Mouse (Mus musculus) adipose tissue, adult 10 weeks (tissue): Measurements from ENCODE around the gene Taf6l. TPM values are rescaled to one million over a fixed set of nuclear protein-coding genes. Genes with fewer than 3 reads are reported as not detected.

ENCODE experiments used
- polyA plus RNA-seq: library from polyadenylated mRNA; stranded (reverse); fragments of 350-450 nt; fragmentation: Illumina TruSeq; extraction: RNeasy Lipid Tissue Mini Kit (QIAGEN cat#74804); gene quantifications from one replicate; pipeline ENCODE4 v1.2.3, GENCODE M21; 2014; ENCODE audit warnings: low read depth, low replicate concordance

Taf6l gene
- polyA plus RNA-seq, result 12.1 TPM

GRCm38 (mm10) chr19:8786008-8786781 lies at the start of gene Taf6l:
Gene Taf6l (minus strand): TSS chr19:8786417.

GRCm38 (mm10) chr19:8829660-8830059 lies 43.4 kb upstream of the Taf6l start, which contains the start of gene AC129217.1:
Gene AC129217.1 (plus strand): TSS chr19:8829773.

GRCm38 (mm10) chr19:8819596-8820423 lies 33.6 kb upstream of the Taf6l start, which contains the start of gene Hnrnpul2:
Gene Hnrnpul2 (plus strand): TSS chr19:8820010.

GRCm38 (mm10) chr19:8818801-8819595 lies 32.8 kb upstream of the Taf6l start, which contains the start of gene Ttc9c:
Gene Ttc9c (minus strand): TSS chr19:8819333.

DNA sequence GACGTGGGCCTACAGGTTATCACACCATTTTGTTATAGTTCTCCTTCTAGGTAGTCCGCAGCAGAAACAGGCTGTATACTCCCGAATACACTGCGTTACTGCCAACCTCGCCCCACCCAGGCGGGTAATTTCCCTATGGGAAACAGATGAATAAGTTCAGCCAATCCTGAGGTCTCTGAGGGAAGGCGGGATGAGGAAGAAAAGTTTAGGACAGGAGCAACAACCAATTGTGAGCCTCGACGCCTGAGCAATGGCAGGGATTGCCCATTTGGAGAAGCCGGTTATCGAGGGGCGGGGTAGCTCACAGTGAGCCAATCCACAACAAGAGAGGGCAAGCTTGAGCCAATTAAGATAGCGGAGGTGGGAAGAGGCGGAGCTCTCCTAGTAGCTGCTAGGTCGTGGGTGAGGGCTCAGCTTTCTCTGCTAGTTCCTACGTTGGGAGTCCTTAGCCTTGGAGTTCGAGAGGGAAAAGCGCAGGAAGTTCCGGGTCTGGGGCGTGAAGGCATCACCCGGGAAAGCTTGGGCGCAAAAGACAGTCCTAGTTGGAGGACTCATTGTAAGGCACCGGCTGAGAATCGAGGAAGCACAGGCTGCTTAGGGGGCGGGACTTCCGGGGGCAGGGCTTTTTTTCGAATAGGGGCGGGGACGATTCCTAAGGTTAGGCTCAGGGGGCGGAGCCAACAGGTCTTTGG lies 16.1 kb upstream of the Taf6l start, which contains the start of gene Zbtb3:
TSS of gene Zbtb3 (plus strand) at position 426 of the 692 bp plus-strand sequence.

DNA sequence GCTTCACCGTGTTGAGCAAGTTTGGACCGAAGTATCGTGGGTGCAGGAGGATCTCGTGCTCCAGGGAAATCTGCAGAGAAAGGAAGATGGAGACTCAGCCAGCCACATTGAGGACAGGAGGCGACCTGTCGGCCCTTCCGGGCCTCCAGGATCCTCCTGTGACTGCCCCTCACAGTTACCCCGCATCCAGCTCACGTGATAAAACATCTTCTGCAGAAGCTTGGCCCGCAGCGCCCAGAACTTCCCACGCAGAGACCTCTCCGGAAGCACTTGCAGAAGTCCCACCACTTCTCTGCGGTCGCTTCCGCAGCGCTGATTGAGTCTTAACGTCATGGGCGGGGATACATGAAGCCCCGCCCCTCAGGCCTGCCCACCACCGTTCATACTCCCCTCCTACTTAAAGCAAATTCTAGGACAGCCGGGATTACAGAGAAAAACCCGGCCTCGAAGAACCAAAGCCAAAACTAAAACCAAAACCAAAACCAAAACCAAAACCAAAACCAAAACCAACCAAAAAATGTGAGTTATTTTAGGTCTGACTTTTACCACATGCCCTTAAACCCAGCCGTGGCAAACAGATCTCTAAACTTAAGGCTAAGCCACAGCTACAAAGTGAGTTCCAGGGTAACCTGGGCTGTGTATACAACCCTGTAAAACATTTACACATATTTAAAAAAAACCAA lies 12.2 kb upstream of the Taf6l start, which contains the start of gene Polr2g:
TSS of gene Polr2g (minus strand) at position 314 of the 683 bp plus-strand sequence.

DNA sequence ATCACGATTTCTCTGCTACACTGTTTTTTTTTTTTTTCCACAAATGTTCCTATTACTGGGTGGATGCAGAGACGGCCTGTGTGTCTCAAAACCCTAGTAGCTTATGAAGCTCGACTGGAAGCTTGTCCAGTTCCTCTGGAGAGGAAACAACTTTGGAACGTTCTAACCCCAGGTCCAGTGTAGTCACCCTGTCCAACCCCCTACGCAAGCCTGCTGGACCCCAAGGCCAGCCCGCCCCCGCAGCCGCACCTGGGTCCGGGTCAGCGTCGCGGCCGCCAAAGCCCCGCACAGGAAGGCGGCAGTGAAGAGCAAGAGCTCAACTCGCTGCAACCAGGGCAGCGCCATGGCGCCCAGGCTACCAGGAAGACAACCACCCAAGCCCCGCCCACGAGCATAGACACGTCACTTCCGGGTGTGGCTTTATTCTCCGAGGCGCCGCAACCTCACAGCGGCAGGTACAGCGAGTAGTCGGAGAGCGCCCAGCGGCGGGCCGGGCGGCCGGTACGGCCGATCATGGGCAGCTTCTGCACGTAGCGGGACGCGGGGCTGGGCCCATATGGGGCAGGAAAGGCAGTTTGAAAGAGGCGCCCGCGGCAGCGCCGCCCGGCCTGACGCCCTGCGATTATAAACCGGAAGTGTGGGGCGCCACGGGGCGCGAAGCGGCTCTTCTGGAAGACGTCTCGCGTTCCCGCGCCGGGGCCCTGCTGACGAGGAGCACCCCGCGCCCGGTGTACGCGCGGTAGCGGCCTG lies 12.0 kb downstream of the Taf6l start, which contains the start of gene Tmem179b:
TSS of gene Tmem179b (minus strand) at position 382 of the 750 bp plus-strand sequence.

GRCm38 (mm10) chr19:8770567-8771270 lies 15.5 kb downstream of the Taf6l start, which contains the start of gene Tmem223:
Gene Tmem223 (plus strand): TSS chr19:8770996.

GRCm38 (mm10) chr19:8756635-8757387 lies 29.4 kb downstream of the Taf6l start, which contains the start of gene Nxf1:
Gene Nxf1 (plus strand): TSS chr19:8757073.

DNA sequence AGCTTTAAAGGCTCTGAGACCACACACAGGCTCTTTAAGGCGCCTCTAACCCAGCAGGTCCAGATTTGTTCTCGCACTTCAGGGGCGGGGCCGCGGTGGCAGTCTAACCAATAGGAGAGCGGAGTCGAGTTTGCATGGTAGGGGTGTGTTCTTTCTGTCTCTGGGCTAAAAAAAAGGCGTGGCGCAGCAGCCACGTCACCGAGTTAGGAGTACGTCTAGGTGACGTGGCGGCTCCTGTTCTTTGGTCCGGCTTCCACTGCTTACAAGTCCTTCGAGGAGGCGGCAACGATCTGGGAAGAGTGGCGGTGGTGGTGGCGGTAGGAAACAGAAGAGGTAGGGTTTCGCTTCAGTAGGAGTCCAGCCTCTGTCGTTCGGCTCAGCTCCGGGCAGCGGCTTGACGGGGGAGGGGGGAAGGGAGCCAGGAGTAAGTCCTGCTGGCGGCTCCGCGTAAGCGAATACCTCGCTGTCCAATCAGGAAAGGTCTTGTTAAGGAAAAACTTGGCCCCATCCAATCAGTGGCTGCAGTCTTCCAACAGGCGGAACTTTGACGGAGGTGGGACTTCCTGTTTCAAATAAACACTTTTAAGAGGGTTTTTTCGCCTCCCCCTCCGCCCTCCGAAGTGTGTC lies 44.9 kb downstream of the Taf6l start, which contains the start of gene Stx5a:
TSS of gene Stx5a (plus strand) at position 171 of the 627 bp plus-strand sequence.

GRCm38 (mm10) chr19:8740603-8741002 lies 45.6 kb downstream of the Taf6l start, which contains the start of gene 1700092M07Rik:
Gene 1700092M07Rik (plus strand): TSS chr19:8740718.

GRCm38 (mm10) chr19:8735389-8736159 lies 50.6 kb downstream of the Taf6l start, which contains the start of gene Wdr74:
Gene Wdr74 (plus strand): TSS chr19:8735827.

Other genes starting within 250 kb of the Taf6l start
- gene Slc22a8, start 195.2 kb downstream of the Taf6l start, polyA plus RNA-seq, result 0.11 TPM
- not detected for gene Slc22a6, start 168.4 kb downstream of the Taf6l start, polyA plus RNA-seq
- gene Chrm1, start 122.6 kb downstream of the Taf6l start, polyA plus RNA-seq, result 0.06 TPM
- gene Slc3a2, start 63.0 kb downstream of the Taf6l start, polyA plus RNA-seq, result 327 TPM
- 31.3 TPM for gene Wdr74, start 50.6 kb downstream of the Taf6l start, polyA plus RNA-seq
- 12.2 TPM for gene 1700092M07Rik, start 45.7 kb downstream of the Taf6l start, polyA plus RNA-seq
- gene Stx5a, start 45.0 kb downstream of the Taf6l start, polyA plus RNA-seq, result 114 TPM
- gene Nxf1, start 29.3 kb downstream of the Taf6l start, polyA plus RNA-seq, result 150 TPM
- gene Tmem223, start 15.4 kb downstream of the Taf6l start, polyA plus RNA-seq, result 77.8 TPM
- gene Tmem179b, start 11.9 kb downstream of the Taf6l start, polyA plus RNA-seq, result 54.7 TPM
- 104 TPM for gene Polr2g, start 12.2 kb upstream of the Taf6l start, polyA plus RNA-seq
- gene Zbtb3, start 16.1 kb upstream of the Taf6l start, polyA plus RNA-seq, result 3.0 TPM
- gene Ttc9c, start 32.9 kb upstream of the Taf6l start, polyA plus RNA-seq, result 29.3 TPM
- gene Hnrnpul2, start 33.6 kb upstream of the Taf6l start, polyA plus RNA-seq, result 84.2 TPM
- gene AC129217.1, start 43.4 kb upstream of the Taf6l start, polyA plus RNA-seq, result not detected
- gene Bscl2, start 51.0 kb upstream of the Taf6l start, polyA plus RNA-seq, result 161 TPM
- gene Gng3, start 52.8 kb upstream of the Taf6l start, polyA plus RNA-seq, result 0.31 TPM
- 12.1 TPM for gene Lrrn4cl, start 64.4 kb upstream of the Taf6l start, polyA plus RNA-seq
- gene Ubxn1, start 85.1 kb upstream of the Taf6l start, polyA plus RNA-seq, result 150 TPM
- gene Uqcc3, start 94.5 kb upstream of the Taf6l start, polyA plus RNA-seq, result 57.7 TPM
- 2.4 TPM for gene Lbhd1, start 97.3 kb upstream of the Taf6l start, polyA plus RNA-seq
- not detected for gene Gm49403, start 97.5 kb upstream of the Taf6l start, polyA plus RNA-seq
- gene 1810009A15Rik, start 102.4 kb upstream of the Taf6l start, polyA plus RNA-seq, result 60.0 TPM
- gene Gm49416, start 102.5 kb upstream of the Taf6l start, polyA plus RNA-seq, result not detected
- gene Ints5, start 106.6 kb upstream of the Taf6l start, polyA plus RNA-seq, result 12.0 TPM
- 130 TPM for gene Ganab, start 111.7 kb upstream of the Taf6l start, polyA plus RNA-seq
- gene B3gat3, start 134.0 kb upstream of the Taf6l start, polyA plus RNA-seq, result 54.1 TPM
- 6.2 TPM for gene Rom1, start 142.9 kb upstream of the Taf6l start, polyA plus RNA-seq
- 35.3 TPM for gene Eml3, start 143.1 kb upstream of the Taf6l start, polyA plus RNA-seq
- gene Mta2, start 155.5 kb upstream of the Taf6l start, polyA plus RNA-seq, result 71.9 TPM
- 17.4 TPM for gene Tut1, start 167.4 kb upstream of the Taf6l start, polyA plus RNA-seq
- 409 TPM for gene Eef1g, start 180.6 kb upstream of the Taf6l start, polyA plus RNA-seq
- 114 TPM for gene Ahnak, start 202.9 kb upstream of the Taf6l start, polyA plus RNA-seq